Mouse (Mus musculus) stomach, embryonic 15.5 days (tissue): Measurements from ENCODE around the gene Pappa. TPM values are rescaled to one million over a fixed set of nuclear protein-coding genes. Genes with fewer than 3 reads are reported as not detected.
A peak's percentile ranks its signal among the peaks of the same experiment; 100 is the strongest.

Experiments
- ATAC-seq: fragments of 200-750 bp; cut with Nextera tagmentation; 2 replicates; pipeline ENCODE4 v1.8.0; 2017; ENCODE audit warnings: low read depth, moderate number of reproducible peaks, moderate TSS enrichment; ENCODE audit not compliant: insufficient read depth, low FRiP score
- H3K27ac ChIP-seq: fragments of 300-500 bp; sonication (generic); 2 replicates; pipeline ENCODE4 v1.5.1; 2015; ENCODE audit warnings: mild to moderate bottlenecking, inconsistent platforms
- H3K27me3 ChIP-seq: fragments of 300-500 bp; sonication (generic); replicated peaks from 2 replicates; pipeline ENCODE4 v1.6.1; 2015; ENCODE audit warnings: inconsistent platforms
- H3K36me3 ChIP-seq: fragments of 300-500 bp; sonication (generic); 2 replicates; pipeline ENCODE4 v1.6.1; 2015; ENCODE audit warnings: inconsistent platforms
- H3K4me1 ChIP-seq: fragments of 300-500 bp; sonication (generic); 2 replicates; pipeline ENCODE4 v1.6.1; 2015; ENCODE audit warnings: inconsistent platforms
- H3K4me2 ChIP-seq: fragments of 300-500 bp; sonication (generic); 2 replicates; pipeline ENCODE4 v1.6.1; 2015; ENCODE audit warnings: mild to moderate bottlenecking, inconsistent platforms
- H3K4me3 ChIP-seq: fragments of 300-500 bp; sonication (generic); replicated peaks from 2 replicates; pipeline ENCODE4 v1.5.1; 2015; ENCODE audit warnings: inconsistent platforms
- H3K9ac ChIP-seq: fragments of 300-500 bp; sonication (generic); 2 replicates; pipeline ENCODE4 v1.6.1; 2015; ENCODE audit warnings: inconsistent platforms
- H3K9me3 ChIP-seq: fragments of 300-500 bp; sonication (generic); 2 replicates; pipeline ENCODE4 v1.6.1; 2016; ENCODE audit warnings: inconsistent platforms
- whole genome bisulfite sequencing: fragments of 180-500 bp; shearing (Covaris S2); methylation state at CpG from one replicate; pipeline ENCODE4 v1.1.7; 2015; 5-methylcytosine and 5-hydroxymethylcytosine counted together
- polyA plus RNA-seq: library from polyadenylated mRNA; unstranded; fragments of >200 nt; fragmentation: Nextera tagmentation; extraction: Ambion mirVana; gene quantifications from 2 replicates; pipeline ENCODE4 v1.2.1, GENCODE M21; 2015

Pappa gene
- polyA plus RNA-seq, 1 experiment from 2014 or later, result 1.1 TPM

DNA sequence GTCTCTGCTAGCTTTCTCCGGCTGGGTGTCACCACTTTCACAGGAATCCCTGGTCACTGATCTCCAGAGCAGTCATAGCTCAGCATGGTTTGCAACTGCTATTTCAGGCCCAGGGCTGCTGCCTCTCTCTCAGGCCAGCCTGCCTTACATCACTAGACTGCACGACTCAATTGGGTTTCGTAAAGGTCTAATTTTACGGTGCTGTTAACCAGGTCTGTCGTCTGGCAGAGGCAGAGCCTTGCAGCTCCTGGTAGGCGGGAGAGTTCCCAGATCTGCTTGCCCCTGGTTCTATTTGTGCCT, 3.3 kb downstream of the Pappa start:
- peaks cover 11% of the 10 kb centered on the region for H3K27me3 ChIP-seq
- no peaks in the 10 kb centered on the region for H3K9me3 ChIP-seq
- no peak overlapping the region; the same call in 1 of the 2 replicates for H3K9ac ChIP-seq
- H3K4me2 ChIP-seq, result peak overlapping the region; percentile 95
- no peak overlapping the region; the same call in 1 of the 2 replicates for H3K27ac ChIP-seq
- WGBS, result 30% methylated on average over 6 of the region's 6 CpGs
- peak overlapping the region; percentile 52; the same call in 1 of the 2 replicates for H3K4me3 ChIP-seq
- H3K36me3 ChIP-seq, result no peaks in the 10 kb centered on the region
- 0 out of 2 replicates have a peak, but pooled peaks have one; percentile 6 for ATAC-seq
- peaks cover 8% of the 10 kb centered on the region; the same call in 1 of the 2 replicates for H3K4me1 ChIP-seq

DNA sequence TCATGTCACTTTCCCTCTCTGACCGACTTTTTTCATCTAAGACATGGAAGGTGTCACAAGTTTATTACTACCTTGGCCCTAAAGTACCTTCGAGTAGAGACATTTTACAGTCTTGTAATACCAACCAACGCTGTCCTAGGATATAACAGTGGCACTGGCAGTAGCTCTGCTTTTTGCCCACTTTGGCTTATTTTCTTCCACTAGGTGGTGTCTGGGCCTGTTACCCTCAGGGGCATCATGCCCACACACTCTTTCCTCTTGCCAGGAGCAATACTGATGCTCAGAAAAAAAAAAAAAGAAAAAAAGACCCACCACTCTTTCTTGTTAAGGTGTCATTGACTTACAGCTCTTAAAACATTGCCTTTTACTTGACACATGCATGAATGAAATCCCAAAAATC, 8.7 kb downstream of the Pappa start:
- Histone ChIP-seq H3K27me3 (no peaks in the 10 kb centered on the region), H3K9ac (no peak overlapping the region), H3K27ac (no peak overlapping the region), H3K4me1 (no peaks in the 10 kb centered on the region), H3K4me2 (no peak overlapping the region), H3K9me3 (no peaks in the 10 kb centered on the region), H3K36me3 (no peaks in the 10 kb centered on the region), H3K4me3 (no peak overlapping the region)
- ATAC-seq, result no peak
- WGBS, result 68% methylated on average over 3 of the region's 3 CpGs

DNA sequence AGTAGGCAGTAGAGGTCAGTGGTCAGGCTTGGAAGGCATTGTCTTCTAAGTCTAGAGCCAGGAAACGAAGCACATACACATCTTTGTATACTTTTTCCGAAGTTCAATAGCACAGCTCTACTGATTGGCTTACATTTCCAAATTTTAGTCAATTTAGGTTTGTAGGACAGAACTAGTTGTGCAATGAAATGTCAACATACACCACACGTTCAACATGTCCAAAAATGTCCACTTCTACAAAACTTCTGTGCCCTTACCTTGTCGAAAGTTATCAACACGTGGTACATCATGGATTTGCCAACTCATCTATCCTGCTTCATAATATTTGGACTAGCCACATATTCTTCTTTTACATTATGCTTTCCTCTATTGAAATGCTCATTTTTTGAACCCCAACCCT, 10.4 kb downstream of the Pappa start:
- WGBS, result 75% methylated on average over 5 of the region's 5 CpGs
- Histone ChIP-seq H3K4me3 (no peak overlapping the region), H3K4me2 (no peak overlapping the region), H3K9ac (no peak overlapping the region), H3K4me1 (no peaks in the 10 kb centered on the region), H3K9me3 (no peaks in the 10 kb centered on the region), H3K27ac (no peak overlapping the region), H3K36me3 (no peaks in the 10 kb centered on the region), H3K27me3 (no peaks in the 10 kb centered on the region)
- ATAC-seq, result no peak

DNA sequence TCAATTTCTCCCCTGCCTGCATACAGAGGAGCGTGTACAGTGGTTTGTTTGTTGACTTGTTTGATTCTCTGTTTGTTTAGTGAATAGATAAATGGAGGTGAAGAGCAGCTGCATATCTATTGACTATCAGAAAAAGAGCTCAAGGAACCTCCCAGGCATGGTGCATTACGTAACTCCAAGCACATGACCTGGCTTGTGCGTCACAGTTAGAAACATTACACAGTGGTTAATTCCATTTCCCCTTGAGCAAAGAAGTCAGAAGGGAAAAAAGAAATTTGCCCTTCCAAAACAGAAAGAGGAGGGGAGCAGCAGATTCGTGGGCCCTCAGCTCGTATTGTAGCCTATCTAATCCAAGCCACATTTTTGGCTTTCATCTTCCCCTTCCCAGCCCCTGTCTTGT, 11.1 kb downstream of the Pappa start:
- Histone ChIP-seq H3K27ac (no peak overlapping the region), H3K36me3 (no peaks in the 10 kb centered on the region), H3K4me2 (no peak overlapping the region), H3K4me1 (no peaks in the 10 kb centered on the region), H3K4me3 (no peak overlapping the region), H3K9me3 (no peaks in the 10 kb centered on the region), H3K9ac (no peak overlapping the region), H3K27me3 (no peaks in the 10 kb centered on the region)
- no peak for ATAC-seq
- 75% methylated on average over 5 of the region's 5 CpGs for WGBS

DNA sequence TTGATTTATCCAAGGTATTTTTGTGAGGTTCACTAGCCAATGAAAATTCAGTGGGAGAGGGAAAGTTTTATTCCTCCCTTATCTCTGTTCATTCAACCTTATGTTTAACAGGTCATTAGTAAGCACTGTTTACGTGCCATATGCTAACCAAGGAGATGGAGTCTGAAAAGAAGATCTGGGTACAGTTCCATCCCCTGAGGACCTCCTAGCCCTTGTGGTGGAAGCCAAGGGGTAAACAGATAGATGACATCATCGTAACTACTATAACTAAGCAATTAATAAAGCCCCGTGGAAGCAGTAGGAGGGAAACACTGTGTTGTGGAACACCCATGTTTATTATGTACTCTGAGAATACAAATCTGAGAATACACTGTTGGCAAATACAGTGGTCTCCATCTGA, 12.6 kb downstream of the Pappa start:
- WGBS, result 73% methylated on average over 3 of the region's 3 CpGs
- Histone ChIP-seq H3K9me3 (no peaks in the 10 kb centered on the region), H3K4me1 (no peaks in the 10 kb centered on the region), H3K9ac (no peak overlapping the region), H3K27ac (no peak overlapping the region), H3K4me2 (no peak overlapping the region), H3K4me3 (no peak overlapping the region), H3K27me3 (no peaks in the 10 kb centered on the region), H3K36me3 (no peaks in the 10 kb centered on the region)
- no peak for ATAC-seq

- 53% methylated on average over 1 of the region's 1 CpGs for WGBS
- Histone ChIP-seq H3K27ac (no peak overlapping the region), H3K36me3 (no peaks in the 10 kb centered on the region), H3K4me1 (no peaks in the 10 kb centered on the region), H3K27me3 (no peaks in the 10 kb centered on the region), H3K9ac (no peak overlapping the region), H3K9me3 (no peaks in the 10 kb centered on the region), H3K4me3 (no peak overlapping the region), H3K4me2 (no peak overlapping the region)
- ATAC-seq, result no peak
Measured at GRCm38 (mm10) chr4:65146936-65147335, 23.0 kb downstream of the Pappa start.

DNA sequence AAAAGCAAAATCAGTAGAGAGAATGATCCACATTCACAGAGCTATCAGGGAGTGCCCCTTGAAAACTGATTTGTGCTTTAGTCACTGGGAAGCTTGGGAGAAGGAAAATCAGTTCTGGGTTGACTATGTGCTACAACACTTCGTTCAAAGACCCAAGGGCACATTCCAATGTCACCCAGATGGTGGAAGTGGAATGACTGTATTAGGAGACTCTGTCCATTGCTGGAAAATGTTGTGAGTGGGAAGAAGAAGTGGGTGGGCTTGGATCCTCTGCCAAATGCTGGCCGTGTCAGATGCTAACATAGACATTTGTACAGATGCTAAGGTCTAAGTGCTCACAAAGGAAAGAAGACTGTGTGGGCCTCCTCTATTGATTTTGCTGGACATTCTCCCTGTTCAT, 29.6 kb downstream of the Pappa start:
- no peaks in the 10 kb centered on the region for H3K9me3 ChIP-seq
- no peak overlapping the region for H3K9ac ChIP-seq
- no peak overlapping the region for H3K4me3 ChIP-seq
- H3K36me3 ChIP-seq, result no peaks in the 10 kb centered on the region
- H3K4me2 ChIP-seq, result no peak overlapping the region
- no peak for ATAC-seq
- WGBS, result 71% methylated on average over 2 of the region's 2 CpGs
- H3K27ac ChIP-seq, result no peak overlapping the region
- H3K4me1 ChIP-seq, result no peaks in the 10 kb centered on the region
- no peaks in the 10 kb centered on the region for H3K27me3 ChIP-seq

DNA sequence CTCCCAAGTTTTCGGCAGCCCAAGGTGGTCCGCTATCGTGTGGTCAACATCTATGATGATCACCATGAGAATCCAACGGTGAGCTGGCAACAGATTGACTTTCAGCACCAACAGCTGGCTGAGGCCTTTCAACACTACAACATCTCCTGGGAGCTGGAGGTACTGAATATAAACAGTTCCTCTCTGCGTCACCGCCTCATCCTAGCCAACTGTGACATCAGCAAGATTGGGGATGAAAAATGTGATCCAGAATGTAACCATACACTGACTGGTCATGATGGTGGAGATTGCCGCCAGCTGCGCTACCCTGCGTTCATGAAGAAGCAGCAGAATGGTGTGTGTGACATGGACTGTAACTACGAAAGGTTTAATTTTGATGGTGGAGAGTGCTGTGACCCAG, 32.3 kb downstream of the Pappa start:
- 87% methylated on average over 10 of the region's 10 CpGs for whole genome bisulfite sequencing

DNA sequence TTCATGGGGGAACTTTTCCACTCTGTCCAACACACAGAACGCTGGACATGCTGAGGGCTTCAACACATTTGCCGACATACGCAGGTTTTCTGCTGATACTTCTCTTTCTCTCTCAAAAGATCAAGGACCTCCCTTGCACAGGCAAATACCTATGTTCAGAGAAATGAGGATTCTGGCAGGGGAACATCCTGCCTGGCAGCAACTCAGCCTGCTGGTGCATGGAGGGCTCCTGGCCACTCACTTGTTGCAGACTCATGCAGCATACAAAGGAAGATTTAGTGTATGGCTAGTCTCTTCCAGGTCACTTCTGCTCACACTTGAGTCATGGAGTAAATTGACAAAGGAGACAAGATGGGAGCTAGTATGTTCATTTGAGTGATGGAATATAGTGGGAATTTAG, 34.7 kb downstream of the Pappa start:
- 83% methylated on average over 3 of the region's 3 CpGs for WGBS
- Histone ChIP-seq H3K36me3 (no peaks in the 10 kb centered on the region), H3K4me3 (no peak overlapping the region), H3K27me3 (no peaks in the 10 kb centered on the region), H3K4me1 (no peaks in the 10 kb centered on the region), H3K9me3 (no peaks in the 10 kb centered on the region), H3K4me2 (no peak overlapping the region), H3K27ac (no peak overlapping the region), H3K9ac (no peak overlapping the region)
- no peak for ATAC-seq

More for the DNA sequence above, 32.3 kb downstream of the Pappa start:
- Histone ChIP-seq H3K27ac (no peak overlapping the region), H3K9ac (no peak overlapping the region), H3K4me2 (no peak overlapping the region), H3K36me3 (no peaks in the 10 kb centered on the region), H3K4me3 (no peak overlapping the region), H3K27me3 (no peaks in the 10 kb centered on the region), H3K4me1 (no peaks in the 10 kb centered on the region), H3K9me3 (no peaks in the 10 kb centered on the region)
- no peak for ATAC-seq

DNA sequence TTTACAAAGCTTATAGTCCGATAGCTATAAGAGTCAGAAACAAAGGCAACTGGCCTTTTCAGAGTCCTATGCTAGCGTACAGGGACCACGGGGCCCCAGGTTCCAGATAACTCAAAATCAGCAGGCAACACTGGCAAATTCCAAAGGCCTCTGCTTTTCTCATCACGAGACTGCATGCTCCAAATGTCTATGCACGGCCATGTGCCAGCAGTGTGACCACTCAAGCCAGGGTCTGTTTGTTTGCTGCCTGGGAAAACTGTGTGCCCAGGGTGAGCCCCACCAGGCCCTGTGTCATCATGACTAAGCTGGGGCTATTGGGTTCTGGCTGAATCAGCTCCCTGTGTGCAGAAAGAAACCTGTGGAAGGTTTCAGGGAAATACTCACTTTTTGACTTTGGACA, 35.5 kb downstream of the Pappa start:
- Histone ChIP-seq H3K27me3 (no peaks in the 10 kb centered on the region), H3K4me3 (no peak overlapping the region), H3K9me3 (no peaks in the 10 kb centered on the region), H3K9ac (no peak overlapping the region), H3K4me2 (no peak overlapping the region), H3K4me1 (no peaks in the 10 kb centered on the region), H3K36me3 (no peaks in the 10 kb centered on the region), H3K27ac (no peak overlapping the region)
- no peak for ATAC-seq
- 64% methylated on average over 5 of the region's 5 CpGs for WGBS

DNA sequence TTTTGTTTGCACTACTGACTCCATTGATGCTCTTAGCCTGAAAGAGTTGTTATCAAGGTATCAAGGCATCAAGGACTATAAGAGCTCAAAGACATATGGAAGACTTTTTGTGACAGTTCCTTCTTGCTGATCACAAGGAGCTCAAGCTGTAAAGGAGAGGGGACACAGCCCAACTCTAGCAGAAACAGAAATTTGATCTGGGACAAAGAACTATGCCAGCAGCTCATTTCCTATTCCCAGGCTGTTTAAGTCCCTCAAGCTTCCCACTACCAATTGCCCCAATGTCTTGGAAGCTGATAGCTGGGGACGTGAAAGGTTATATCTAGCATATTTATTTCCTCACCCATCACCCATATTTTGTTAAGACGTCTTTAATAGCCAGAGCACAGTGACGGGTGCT, 39.7 kb downstream of the Pappa start:
- WGBS, result 72% methylated on average over 3 of the region's 3 CpGs

DNA sequence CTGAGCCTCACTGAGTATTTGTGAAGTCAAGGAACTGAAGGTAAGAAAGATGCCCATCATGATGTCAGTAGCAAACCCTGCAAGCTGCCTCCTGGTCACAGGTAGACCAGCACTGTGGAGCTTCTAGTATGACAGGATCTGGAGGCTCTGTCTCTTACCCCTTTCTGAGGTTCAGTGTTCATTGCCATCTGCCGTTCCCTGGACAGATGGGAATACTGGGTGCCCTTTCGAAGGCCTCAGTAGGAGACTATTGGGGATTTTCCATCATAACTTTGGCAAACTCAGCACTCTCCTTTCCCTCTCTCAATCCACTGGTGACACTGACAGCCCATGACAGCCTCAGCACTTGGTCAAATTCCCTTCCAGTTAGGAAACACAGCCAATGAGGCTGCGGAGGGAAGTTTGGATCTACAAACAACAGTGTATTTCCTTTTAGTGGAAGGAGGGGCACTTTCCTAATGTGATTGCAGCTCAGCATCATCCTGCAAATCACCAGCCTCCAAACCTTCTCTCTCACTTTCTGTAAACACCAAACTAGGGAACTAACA, 42.4 kb downstream of the Pappa start:
- H3K9ac ChIP-seq, result no peak overlapping the region
- no peak for ATAC-seq
- WGBS, result 66% methylated on average over 3 of the region's 3 CpGs
- no peaks in the 10 kb centered on the region for H3K27me3 ChIP-seq
- H3K9me3 ChIP-seq, result no peaks in the 10 kb centered on the region
- no peak overlapping the region for H3K27ac ChIP-seq
- no peak overlapping the region for H3K4me2 ChIP-seq
- H3K4me3 ChIP-seq, result no peak overlapping the region
- no peaks in the 10 kb centered on the region for H3K36me3 ChIP-seq
- no peaks in the 10 kb centered on the region for H3K4me1 ChIP-seq

More for the DNA sequence above, 39.7 kb downstream of the Pappa start:
- H3K4me3 ChIP-seq, result no peak overlapping the region
- no peak overlapping the region for H3K9ac ChIP-seq
- no peak overlapping the region for H3K4me2 ChIP-seq
- H3K9me3 ChIP-seq, result no peaks in the 10 kb centered on the region
- no peaks in the 10 kb centered on the region for H3K4me1 ChIP-seq
- H3K27ac ChIP-seq, result no peak overlapping the region
- ATAC-seq, result no peak
- no peaks in the 10 kb centered on the region for H3K36me3 ChIP-seq
- no peaks in the 10 kb centered on the region for H3K27me3 ChIP-seq

GRCm38 (mm10) chr4:65174505-65174904, 50.5 kb downstream of the Pappa start:
- WGBS, result 79% methylated on average over 3 of the region's 3 CpGs
- H3K4me2 ChIP-seq, result no peak overlapping the region
- no peaks in the 10 kb centered on the region for H3K36me3 ChIP-seq
- no peak for ATAC-seq
- H3K4me1 ChIP-seq, result no peaks in the 10 kb centered on the region
- H3K27me3 ChIP-seq, result no peaks in the 10 kb centered on the region
- H3K9me3 ChIP-seq, result no peaks in the 10 kb centered on the region
- H3K9ac ChIP-seq, result no peak overlapping the region
- no peak overlapping the region for H3K27ac ChIP-seq
- no peak overlapping the region for H3K4me3 ChIP-seq
